Mouse (Mus musculus): ENCODE data around the gene Tmem44. TPM values are rescaled to one million over a fixed set of nuclear protein-coding genes. Genes with fewer than 3 reads are reported as not detected.

The Tmem44 gene
- polyA plus RNA-seq, 1 experiment from 2014 or later = 1.5 TPM

- peaks cover 70% of the 10 kb centered on the region for H3K27me3 ChIP-seq (replicated peaks)
- no peak overlapping the region for H3K4me2 ChIP-seq
- no peak for ATAC-seq
- 77% methylated on average over 5 of the region's 5 CpGs for WGBS (ENCODE audit: insufficient replicate concordance)
- H3K4me1 ChIP-seq = peaks cover 30% of the 10 kb centered on the region
- peaks cover 4% of the 10 kb centered on the region; the same call in 1 of the 2 replicates for H3K36me3 ChIP-seq
- H3K27ac ChIP-seq = no peak overlapping the region
- H3K4me3 ChIP-seq = no peak overlapping the region
- no peaks in the 10 kb centered on the region for H3K9me3 ChIP-seq (replicated peaks)
- H3K9ac ChIP-seq = no peak overlapping the region
These were observed 2.4 kb downstream of the Tmem44 start for GRCm38 (mm10) chr16:30548291-30548690.

- H3K36me3 ChIP-seq = peaks cover 4% of the 10 kb centered on the region; the same call in 1 of the 2 replicates
- peak; percentile 34 for ATAC-seq
- H3K27ac ChIP-seq = no peak overlapping the region
- no peak overlapping the region for H3K4me3 ChIP-seq
- H3K9me3 ChIP-seq (replicated peaks) = no peaks in the 10 kb centered on the region
- H3K27me3 ChIP-seq (replicated peaks) = peaks cover 61% of the 10 kb centered on the region
- no peak overlapping the region for H3K9ac ChIP-seq
- 41% methylated on average over 4 of the region's 4 CpGs for WGBS (ENCODE audit: insufficient replicate concordance)
- H3K4me1 ChIP-seq = peaks cover 7% of the 10 kb centered on the region
- no peak overlapping the region for H3K4me2 ChIP-seq
These were observed 5.9 kb downstream of the Tmem44 start for GRCm38 (mm10) chr16:30544693-30545092.

GRCm38 (mm10) chr16:30543386-30543785, 7.3 kb downstream of the Tmem44 start:
- Histone ChIP-seq H3K27me3 (replicated peaks) (peaks cover 54% of the 10 kb centered on the region), H3K4me3 (no peak overlapping the region), H3K4me1 (peaks cover 7% of the 10 kb centered on the region), H3K27ac (no peak overlapping the region), H3K36me3 (peaks cover 4% of the 10 kb centered on the region; the same call in 1 of the 2 replicates), H3K9ac (no peak overlapping the region), H3K9me3 (replicated peaks) (no peaks in the 10 kb centered on the region), H3K4me2 (no peak overlapping the region)
- ATAC-seq = no peak
- 77% methylated on average over 9 of the region's 9 CpGs for WGBS (ENCODE audit: insufficient replicate concordance)

- Histone ChIP-seq H3K27ac (no peak overlapping the region), H3K4me2 (no peak overlapping the region), H3K27me3 (replicated peaks) (peaks cover 54% of the 10 kb centered on the region), H3K36me3 (peaks cover 4% of the 10 kb centered on the region; the same call in 1 of the 2 replicates), H3K4me3 (no peak overlapping the region), H3K9me3 (replicated peaks) (no peaks in the 10 kb centered on the region), H3K9ac (no peak overlapping the region), H3K4me1 (peaks cover 7% of the 10 kb centered on the region)
- no peak for ATAC-seq
- 48% methylated on average over 6 of the region's 6 CpGs for WGBS (ENCODE audit: insufficient replicate concordance)
These were observed 7.8 kb downstream of the Tmem44 start for GRCm38 (mm10) chr16:30542826-30543225.

- Histone ChIP-seq H3K27me3 (replicated peaks) (peaks cover 57% of the 10 kb centered on the region), H3K4me2 (no peak overlapping the region), H3K9me3 (replicated peaks) (no peaks in the 10 kb centered on the region), H3K9ac (no peak overlapping the region), H3K27ac (no peak overlapping the region), H3K4me3 (no peak overlapping the region), H3K36me3 (no peaks in the 10 kb centered on the region), H3K4me1 (peaks cover 7% of the 10 kb centered on the region)
- 53% methylated on average over 20 of the region's 20 CpGs for WGBS (ENCODE audit: insufficient replicate concordance)
- ATAC-seq = no peak
These were observed 10.3 kb downstream of the Tmem44 start for GRCm38 (mm10) chr16:30540107-30541001.

GRCm38 (mm10) chr16:30539433-30539832, 11.2 kb downstream of the Tmem44 start:
- no peak for ATAC-seq
- Histone ChIP-seq H3K4me1 (peaks cover 1% of the 10 kb centered on the region; the same call in 1 of the 2 replicates), H3K36me3 (no peaks in the 10 kb centered on the region), H3K4me2 (no peak overlapping the region), H3K9me3 (replicated peaks) (no peaks in the 10 kb centered on the region), H3K27me3 (replicated peaks) (peaks cover 62% of the 10 kb centered on the region), H3K27ac (no peak overlapping the region), H3K9ac (no peak overlapping the region), H3K4me3 (no peak overlapping the region)
- WGBS (ENCODE audit: insufficient replicate concordance) = 20% methylated on average over 10 of the region's 10 CpGs

GRCm38 (mm10) chr16:30535075-30535474, 15.6 kb downstream of the Tmem44 start:
- H3K36me3 ChIP-seq = no peaks in the 10 kb centered on the region
- peaks cover 68% of the 10 kb centered on the region for H3K27me3 ChIP-seq (replicated peaks)
- no peak overlapping the region for H3K4me3 ChIP-seq
- 25% methylated on average over 1 of the region's 1 CpGs for WGBS (ENCODE audit: insufficient replicate concordance)
- no peak overlapping the region for H3K27ac ChIP-seq
- H3K9ac ChIP-seq = no peak overlapping the region
- H3K4me1 ChIP-seq = no peaks in the 10 kb centered on the region
- no peak overlapping the region for H3K4me2 ChIP-seq
- H3K9me3 ChIP-seq (replicated peaks) = no peaks in the 10 kb centered on the region
- no peak for ATAC-seq

GRCm38 (mm10) chr16:30533592-30533991, 17.1 kb downstream of the Tmem44 start:
- Histone ChIP-seq H3K9me3 (replicated peaks) (no peaks in the 10 kb centered on the region), H3K27me3 (replicated peaks) (peaks cover 70% of the 10 kb centered on the region), H3K4me3 (no peak overlapping the region), H3K4me2 (no peak overlapping the region), H3K4me1 (no peaks in the 10 kb centered on the region), H3K27ac (no peak overlapping the region), H3K9ac (no peak overlapping the region), H3K36me3 (no peaks in the 10 kb centered on the region)
- ATAC-seq = no peak
- WGBS (ENCODE audit: insufficient replicate concordance) = 13% methylated on average over 4 of the region's 4 CpGs

- WGBS (ENCODE audit: insufficient replicate concordance) = 52% methylated on average over 1 of the region's 1 CpGs
- Histone ChIP-seq H3K4me1 (no peaks in the 10 kb centered on the region), H3K27me3 (replicated peaks) (peaks cover 65% of the 10 kb centered on the region), H3K4me3 (no peak overlapping the region), H3K4me2 (no peak overlapping the region), H3K9me3 (replicated peaks) (no peaks in the 10 kb centered on the region), H3K36me3 (no peaks in the 10 kb centered on the region), H3K27ac (no peak overlapping the region), H3K9ac (no peak overlapping the region)
- ATAC-seq = no peak
These were observed 17.7 kb downstream of the Tmem44 start for GRCm38 (mm10) chr16:30532929-30533328.

- H3K4me3 ChIP-seq = no peak overlapping the region
- no peaks in the 10 kb centered on the region for H3K9me3 ChIP-seq (replicated peaks)
- H3K27ac ChIP-seq = no peak overlapping the region
- H3K9ac ChIP-seq = no peak overlapping the region
- H3K36me3 ChIP-seq = no peaks in the 10 kb centered on the region
- H3K4me2 ChIP-seq = peak overlapping the region; percentile 4; the same call in 1 of the 2 replicates
- H3K27me3 ChIP-seq (replicated peaks) = peaks cover 60% of the 10 kb centered on the region
- 19% methylated on average over 20 of the region's 20 CpGs for WGBS (ENCODE audit: insufficient replicate concordance)
- H3K4me1 ChIP-seq = no peaks in the 10 kb centered on the region
- no peak for ATAC-seq
These were observed 18.8 kb downstream of the Tmem44 start for GRCm38 (mm10) chr16:30531761-30532406.

GRCm38 (mm10) chr16:30530815-30531214, 19.8 kb downstream of the Tmem44 start:
- Histone ChIP-seq H3K36me3 (no peaks in the 10 kb centered on the region), H3K27ac (no peak overlapping the region), H3K9me3 (replicated peaks) (no peaks in the 10 kb centered on the region), H3K4me2 (no peak overlapping the region), H3K4me3 (no peak overlapping the region), H3K27me3 (replicated peaks) (peaks cover 52% of the 10 kb centered on the region), H3K4me1 (no peaks in the 10 kb centered on the region), H3K9ac (no peak overlapping the region)
- 33% methylated on average over 4 of the region's 4 CpGs for WGBS (ENCODE audit: insufficient replicate concordance)
- no peak for ATAC-seq

GRCm38 (mm10) chr16:30528386-30528785, 22.3 kb downstream of the Tmem44 start:
- Histone ChIP-seq H3K36me3 (no peaks in the 10 kb centered on the region), H3K4me1 (no peaks in the 10 kb centered on the region), H3K27me3 (replicated peaks) (peaks cover 37% of the 10 kb centered on the region), H3K4me2 (no peak overlapping the region), H3K9ac (no peak overlapping the region), H3K27ac (no peak overlapping the region), H3K9me3 (replicated peaks) (no peaks in the 10 kb centered on the region), H3K4me3 (no peak overlapping the region)
- 70% methylated on average over 8 of the region's 8 CpGs for WGBS (ENCODE audit: insufficient replicate concordance)
- ATAC-seq = no peak

Measured in liver, embryonic 12.5 days (tissue).